Mouse (Mus musculus) myocyte (in vitro differentiated cells): ENCODE data around the gene Trmt1.

Experiments used
- MAX ChIP-seq: IDR thresholded peaks from one replicate; pipeline ENCODE4 v1.6.1; 2011; ENCODE audit warnings: low read depth, mild to moderate bottlenecking, control low read depth
- MYOG ChIP-seq, 3 experiments: IDR thresholded peaks; one replicate each; pipeline ENCODE4 v1.6.1; 2011; ENCODE audit warnings: control low read depth in 2 of 3, low read depth in 2 of 3, mild to moderate bottlenecking in 2 of 3; ENCODE audit not compliant: insufficient read length in 2 of 3, control insufficient read depth in 1 of 3, insufficient read depth in 1 of 3
- POLR2A ChIP-seq: IDR thresholded peaks from one replicate; pipeline ENCODE4 v1.6.1; 2011; ENCODE audit warnings: low read depth, mild to moderate bottlenecking, control low read depth, moderate library complexity; ENCODE audit not compliant: insufficient read length
- TCF12 ChIP-seq: IDR thresholded peaks from one replicate; pipeline ENCODE4 v1.6.1; 2011; ENCODE audit warnings: mild to moderate bottlenecking, control low read depth; ENCODE audit not compliant: poor library complexity, insufficient read depth, severe bottlenecking
- USF1 ChIP-seq: IDR thresholded peaks from one replicate; pipeline ENCODE4 v1.6.1; 2011; ENCODE audit warnings: low read depth, mild to moderate bottlenecking, control low read depth, moderate library complexity

- TF ChIP-seq POLR2A (no peak), MAX (no peak), MYOG (IDR thresholded peaks at IDR 0.05; ENCODE audit: control insufficient read depth in 1 of 3, insufficient read depth in 1 of 3, insufficient read length in 2 of 3, low read depth in 2 of 3) (no peak), USF1 (no peak), TCF12 (no peak)
These were observed 4.6 kb upstream of the Trmt1 start for GRCm38 (mm10) chr8:84681476-84681875.
